Mouse (Mus musculus) erythroblast, embryonic 14.5 days (primary cell): ENCODE data around the gene Pde4d. TPM values are rescaled to one million over a fixed set of nuclear protein-coding genes. Genes with fewer than 3 reads are reported as not detected.

Source experiments
- H3K27me3 ChIP-seq: 2 replicates; pipeline ENCODE4 v1.6.1; 2012; ENCODE audit warnings: inconsistent platforms; ENCODE audit not compliant: control insufficient read depth
- H3K36me3 ChIP-seq: 2 replicates; pipeline ENCODE4 v1.6.1; 2012; ENCODE audit warnings: mild to moderate bottlenecking, inconsistent platforms; ENCODE audit not compliant: control insufficient read depth
- H3K4me1 ChIP-seq: 2 replicates; pipeline ENCODE4 v1.6.1; 2012; ENCODE audit warnings: inconsistent platforms; ENCODE audit not compliant: control insufficient read depth
- H3K4me3 ChIP-seq: replicated peaks from 2 replicates; pipeline ENCODE3; 2012; ENCODE audit warnings: moderate library complexity, mild to moderate bottlenecking, inconsistent platforms
- H3K9me3 ChIP-seq: 2 replicates; pipeline ENCODE4 v1.6.1; 2012; ENCODE audit warnings: low read length, inconsistent platforms, mixed read lengths; ENCODE audit not compliant: control insufficient read depth
- GATA1 ChIP-seq: IDR thresholded peaks from 2 replicates; pipeline ENCODE4 v1.6.1; 2012; ENCODE audit warnings: low read length, inconsistent platforms, mixed read lengths
- TAL1 ChIP-seq: IDR thresholded peaks from 3 replicates; pipeline ENCODE4 v1.6.1; 2012; ENCODE audit warnings: low read length, inconsistent platforms, mixed read lengths
- polyA plus RNA-seq: library from polyadenylated mRNA; stranded (reverse); fragments of >175 nt; gene quantifications from 2 replicates; pipeline ENCODE4 v1.2.3, GENCODE M21; 2012

Gene Pde4d
- polyA plus RNA-seq, 1 experiment = 0.23 TPM

GRCm38 (mm10) chr13:109624772-109625349 is 1175.1 kb downstream of the Pde4d start:
- TF ChIP-seq GATA1 = no peak
- no peak for TF ChIP-seq TAL1
- H3K4me1 ChIP-seq = no peaks in the 10 kb centered on the region
- H3K4me3 ChIP-seq = no peak overlapping the region
- no peaks in the 10 kb centered on the region for H3K9me3 ChIP-seq
- H3K36me3 ChIP-seq = no peaks in the 10 kb centered on the region
- H3K27me3 ChIP-seq = no peaks in the 10 kb centered on the region

GRCm38 (mm10) chr13:109625466-109626129 is 1175.8 kb downstream of the Pde4d start:
- peaks cover under 1% of the 10 kb centered on the region for H3K4me1 ChIP-seq
- no peak overlapping the region for H3K4me3 ChIP-seq
- H3K36me3 ChIP-seq = no peaks in the 10 kb centered on the region
- no peak for TF ChIP-seq GATA1
- no peak for TF ChIP-seq TAL1
- H3K9me3 ChIP-seq = no peaks in the 10 kb centered on the region
- no peaks in the 10 kb centered on the region for H3K27me3 ChIP-seq

DNA sequence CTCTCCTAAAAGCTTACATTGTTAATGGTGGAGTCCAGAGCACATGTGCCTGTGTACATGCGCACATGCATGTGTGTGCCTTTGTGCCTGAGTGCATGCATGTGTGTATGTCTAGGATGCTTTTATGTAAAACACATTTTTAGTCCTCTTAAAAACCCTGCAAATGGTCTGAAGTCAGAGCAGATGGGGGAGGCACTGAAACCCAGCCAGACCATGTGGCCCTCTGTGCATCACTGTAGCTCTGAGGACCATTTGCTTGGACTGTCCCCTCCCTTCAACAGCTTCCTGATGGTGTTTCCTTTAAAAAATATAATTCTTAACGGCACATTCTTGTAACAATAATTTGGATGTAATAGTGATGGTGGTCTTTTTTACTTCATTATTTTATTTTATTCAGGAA is 1177.5 kb downstream of the Pde4d start:
- no peak overlapping the region for H3K4me3 ChIP-seq
- TF ChIP-seq TAL1 (no peak), GATA1 (no peak)
- no peaks in the 10 kb centered on the region for H3K36me3 ChIP-seq
- no peaks in the 10 kb centered on the region for H3K9me3 ChIP-seq
- peaks cover 3% of the 10 kb centered on the region for H3K4me1 ChIP-seq
- H3K27me3 ChIP-seq = no peaks in the 10 kb centered on the region

GRCm38 (mm10) chr13:109628606-109629005 is 1178.9 kb downstream of the Pde4d start:
- H3K27me3 ChIP-seq = no peaks in the 10 kb centered on the region
- H3K36me3 ChIP-seq = no peaks in the 10 kb centered on the region
- no peaks in the 10 kb centered on the region for H3K9me3 ChIP-seq
- no peak overlapping the region for H3K4me3 ChIP-seq
- no peak for TF ChIP-seq GATA1
- no peak for TF ChIP-seq TAL1
- H3K4me1 ChIP-seq = peaks cover 5% of the 10 kb centered on the region

GRCm38 (mm10) chr13:109629216-109629615 is 1179.5 kb downstream of the Pde4d start:
- H3K27me3 ChIP-seq = no peaks in the 10 kb centered on the region
- no peaks in the 10 kb centered on the region for H3K36me3 ChIP-seq
- TF ChIP-seq TAL1 = no peak
- TF ChIP-seq GATA1 = no peak
- no peaks in the 10 kb centered on the region for H3K9me3 ChIP-seq
- H3K4me1 ChIP-seq = peaks cover 5% of the 10 kb centered on the region
- H3K4me3 ChIP-seq = no peak overlapping the region

DNA sequence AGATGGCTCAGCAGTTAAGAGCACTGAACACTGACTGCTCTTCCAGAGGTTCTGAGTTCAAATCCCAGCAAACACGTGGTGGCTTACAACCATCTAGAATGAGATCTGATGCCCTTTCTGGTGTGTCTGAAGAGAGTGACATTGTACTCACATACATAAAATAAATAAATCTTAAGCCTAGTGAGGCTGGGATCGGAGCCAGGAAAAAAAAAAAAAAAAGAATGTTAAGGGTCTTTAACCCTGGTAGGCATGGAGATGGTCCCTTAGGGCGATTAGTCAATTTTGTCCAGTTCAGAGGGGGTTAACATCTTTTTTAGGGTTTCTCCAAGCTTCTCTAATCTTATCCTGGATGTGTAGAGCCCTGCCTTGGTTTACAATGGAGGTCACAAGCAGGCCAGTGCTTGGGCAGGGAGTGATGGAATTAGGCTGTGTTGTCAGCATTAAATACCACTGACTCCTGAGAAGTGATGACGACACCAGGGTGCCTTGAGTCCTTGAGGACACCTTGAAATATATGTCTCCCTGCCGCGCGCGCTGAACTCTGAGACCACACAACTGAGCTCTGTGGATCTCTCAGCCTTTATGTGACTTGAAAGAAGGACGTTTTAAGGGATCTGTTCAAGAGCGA is 1181.8 kb downstream of the Pde4d start:
- peaks cover 5% of the 10 kb centered on the region for H3K4me1 ChIP-seq
- TF ChIP-seq GATA1 (no peak), TAL1 (no peak)
- H3K36me3 ChIP-seq = no peaks in the 10 kb centered on the region
- no peak overlapping the region for H3K4me3 ChIP-seq
- H3K9me3 ChIP-seq = no peaks in the 10 kb centered on the region
- no peaks in the 10 kb centered on the region for H3K27me3 ChIP-seq

DNA sequence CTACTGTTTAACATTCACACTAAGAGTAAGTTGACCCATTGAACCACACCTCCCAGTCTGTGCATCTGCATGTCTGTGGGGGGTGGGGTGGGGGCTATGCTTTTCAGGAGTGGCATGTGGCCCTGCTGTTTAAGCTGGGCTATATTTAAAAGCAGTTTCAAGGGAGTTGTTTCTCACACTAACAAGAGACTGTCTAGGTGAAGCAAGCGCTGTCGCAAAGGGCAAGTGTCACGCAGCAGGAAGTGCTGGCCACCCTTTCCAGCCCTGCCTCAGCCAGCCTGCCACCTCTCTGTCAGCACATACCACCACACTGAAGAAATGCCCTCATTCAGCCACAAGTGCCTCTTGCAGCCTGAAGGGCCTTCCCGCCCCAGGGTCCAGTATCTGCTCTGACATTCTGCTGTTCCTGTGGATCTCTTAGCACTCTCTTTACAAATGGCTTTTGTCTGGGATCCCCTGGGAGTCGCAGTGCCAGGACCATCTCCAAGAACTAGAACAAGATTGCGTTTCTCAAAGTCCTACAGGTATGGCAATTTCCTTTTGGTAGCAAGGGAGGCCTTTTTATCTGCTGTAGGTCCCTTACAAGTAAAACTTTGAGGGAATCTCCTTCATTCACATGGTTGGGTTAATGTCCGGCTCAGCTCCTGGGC is 1182.8 kb downstream of the Pde4d start:
- Histone ChIP-seq H3K36me3 (no peaks in the 10 kb centered on the region), H3K9me3 (no peaks in the 10 kb centered on the region), H3K27me3 (no peaks in the 10 kb centered on the region), H3K4me1 (peaks cover 5% of the 10 kb centered on the region), H3K4me3 (no peak overlapping the region)
- TF ChIP-seq TAL1 = no peak
- no peak for TF ChIP-seq GATA1

GRCm38 (mm10) chr13:109633037-109633418 is 1183.3 kb downstream of the Pde4d start:
- H3K9me3 ChIP-seq = no peaks in the 10 kb centered on the region
- TF ChIP-seq TAL1 = no peak
- TF ChIP-seq GATA1 = no peak
- peaks cover 5% of the 10 kb centered on the region for H3K4me1 ChIP-seq
- no peaks in the 10 kb centered on the region for H3K36me3 ChIP-seq
- no peak overlapping the region for H3K4me3 ChIP-seq
- no peaks in the 10 kb centered on the region for H3K27me3 ChIP-seq

- Histone ChIP-seq H3K4me3 (no peak overlapping the region), H3K36me3 (no peaks in the 10 kb centered on the region), H3K4me1 (peaks cover 2% of the 10 kb centered on the region; the same call in 1 of the 2 replicates), H3K9me3 (no peaks in the 10 kb centered on the region), H3K27me3 (no peaks in the 10 kb centered on the region)
- TF ChIP-seq TAL1 = no peak
- TF ChIP-seq GATA1 = no peak
Measured at GRCm38 (mm10) chr13:109635901-109636520, 1186.3 kb downstream of the Pde4d start.
